Mouse (Mus musculus) lung, adult 10 weeks (tissue): ENCODE measurements around the gene Fto. TPM values are rescaled to one million over a fixed set of nuclear protein-coding genes. Genes with fewer than 3 reads are reported as not detected.

ENCODE experiments used
- polyA plus RNA-seq: library from polyadenylated mRNA; stranded (reverse); fragments of 350-450 nt; fragmentation: Illumina TruSeq; extraction: RNeasy Lipid Tissue Mini Kit (QIAGEN cat#74804); gene quantifications from one replicate; pipeline ENCODE4 v1.2.3, GENCODE M21; 2014; ENCODE audit warnings: low read depth, low replicate concordance; ENCODE audit not compliant: insufficient read depth

Gene Fto
- 23.4 TPM for polyA plus RNA-seq

DNA sequence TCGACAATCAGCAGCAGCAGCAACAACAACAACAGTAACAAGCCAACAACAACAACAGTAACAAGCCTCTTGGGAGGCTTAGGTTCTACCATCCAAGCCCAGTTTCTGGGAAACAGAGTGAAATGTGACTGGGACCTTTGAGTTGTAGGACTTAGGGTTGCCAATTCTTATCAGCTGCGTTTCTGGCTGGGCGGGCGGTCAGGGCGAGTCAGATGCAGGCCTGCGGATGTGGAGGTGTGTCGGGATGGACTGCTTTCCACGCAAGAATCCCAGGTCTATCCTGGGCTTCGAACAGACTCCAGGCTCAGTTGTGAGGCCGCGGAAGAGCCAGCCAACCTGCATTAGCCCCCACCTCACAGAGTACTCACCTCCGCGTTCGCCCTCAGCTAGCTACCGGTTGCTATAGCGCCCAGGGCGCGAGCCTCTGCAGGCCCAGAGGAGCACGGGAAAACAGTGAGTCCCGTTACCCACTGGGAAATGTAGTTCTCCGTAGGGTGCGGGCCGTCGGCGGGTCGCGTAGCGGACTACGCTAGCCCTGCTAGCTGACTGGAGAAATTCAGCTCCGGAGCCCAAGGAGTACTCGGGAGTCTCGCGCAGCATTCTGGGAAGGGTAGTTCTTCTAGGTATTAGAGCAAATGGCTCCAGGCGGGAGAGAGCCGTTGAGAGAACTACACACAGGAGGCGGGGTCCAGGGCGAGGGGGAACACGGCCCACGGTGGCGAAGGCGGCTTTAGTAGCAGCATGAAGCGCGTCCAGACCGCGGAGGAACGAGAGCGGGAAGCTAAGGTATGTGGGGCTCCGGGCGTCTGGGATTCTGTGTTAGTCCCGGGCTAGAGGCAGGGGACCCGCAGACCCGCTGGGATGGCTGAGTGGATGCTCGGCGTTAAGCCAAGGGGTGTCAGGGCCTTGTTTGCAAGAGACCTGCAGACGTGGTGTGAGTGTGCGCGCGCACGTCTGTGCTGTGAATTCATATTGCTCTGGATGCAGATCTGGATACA, at the start of gene Fto, which contains the start of gene Rpgrip1l:
Fto (plus strand) TSS at position 691 of the 998 bp plus-strand sequence.
Rpgrip1l (minus strand) TSS at position 428 of the 998 bp plus-strand sequence.

Other genes starting within 250 kb of the Fto start
- 15.3 TPM for gene Rbl2, start 243.5 kb upstream of the Fto start, polyA plus RNA-seq
- 60.1 TPM for gene Aktip, start 113.5 kb upstream of the Fto start, polyA plus RNA-seq
- 2.9 TPM for gene Rpgrip1l, start 263 bp upstream of the Fto start, polyA plus RNA-seq